Mouse (Mus musculus) CD4-positive naive resting alpha-beta T cell, adult 76 days (primary cell): Measurements from ENCODE around the gene Pax3. TPM values are rescaled to one million over a fixed set of nuclear protein-coding genes. Genes with fewer than 3 reads are reported as not detected.

Experiments used
- total RNA-seq: library from RNA; stranded (reverse); gene quantifications from one replicate; pipeline ENCODE4 v1.2.4, GENCODE M21; 2023

Pax3 gene
- not detected for total RNA-seq

GRCm38 (mm10) chr1:78196751-78197311 is at the start of gene Pax3:
Gene Pax3 (minus strand): TSS chr1:78197134.

Other genes starting within 250 kb of the Pax3 start
- gene Sgpp2, start 113.2 kb upstream of the Pax3 start, total RNA-seq: not detected